Mouse (Mus musculus): ENCODE data around the gene Gpr62.

Gene Gpr62

DNA sequence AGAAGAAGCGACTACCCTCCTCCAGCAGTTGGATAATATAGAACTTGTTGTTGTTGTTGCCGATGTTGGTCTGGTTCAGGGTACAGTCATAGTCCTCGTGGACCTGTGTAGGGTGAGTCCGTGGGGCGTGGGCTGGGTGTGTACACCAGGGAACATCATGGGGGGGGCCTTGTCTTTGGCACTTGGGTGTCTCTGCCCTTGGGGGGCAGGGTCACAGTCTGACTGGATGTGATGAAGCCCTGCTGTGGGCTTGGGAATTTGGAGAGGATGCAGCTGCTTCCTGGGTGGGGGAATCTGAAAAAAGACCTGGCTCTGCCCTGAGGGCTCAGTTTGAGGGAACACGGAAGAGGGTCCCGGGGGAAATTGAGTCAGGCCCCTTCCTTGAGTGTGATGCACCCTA lies 9.3 kb upstream of the Gpr62 start:
- peak; percentile 31 to 41 for DNase-seq (ENCODE audit: low spot score in 2 of 2)

DNA sequence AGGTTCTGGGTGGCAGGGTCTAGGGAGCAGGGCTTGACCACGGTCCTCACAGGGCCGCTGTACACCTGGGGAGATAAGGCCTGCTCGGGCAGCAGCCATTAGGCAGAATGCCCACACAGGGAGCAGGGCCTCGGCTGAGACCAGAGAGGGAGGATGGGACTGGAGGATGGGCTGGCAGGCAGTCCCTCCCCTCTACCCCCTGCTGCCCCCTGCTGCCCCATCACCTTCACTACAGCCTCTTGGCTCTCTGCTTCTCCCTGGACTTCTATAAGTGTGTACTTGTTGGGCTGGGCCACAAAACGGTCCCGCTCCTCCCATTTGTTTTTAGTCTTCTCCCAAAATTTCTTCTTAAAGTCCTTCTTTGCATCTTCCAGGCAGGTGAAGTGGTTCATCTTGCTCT lies 8.7 kb upstream of the Gpr62 start:
- peak; percentile 40 to 62 for DNase-seq (ENCODE audit: low spot score in 2 of 2)

DNA sequence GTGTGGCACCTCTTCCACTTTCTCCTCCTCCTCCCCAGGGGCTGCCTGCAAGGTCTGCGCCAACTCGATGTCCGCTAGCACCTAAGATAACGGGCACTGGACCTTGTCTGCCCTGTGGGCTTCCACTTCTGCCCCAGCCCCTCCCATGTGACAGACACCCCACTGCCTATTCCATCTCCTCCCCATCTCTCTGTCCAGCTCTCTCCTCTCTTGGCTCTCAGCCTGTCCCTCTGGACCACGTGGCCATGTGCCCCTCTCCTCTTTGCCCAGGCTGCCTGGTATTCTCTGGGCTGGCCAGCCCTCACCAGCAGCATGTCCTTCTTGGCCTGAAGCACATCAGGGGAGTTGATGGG lies 8.0 kb upstream of the Gpr62 start:
- DNase-seq (ENCODE audit: low spot score in 2 of 2), result peak in 1 of 2 experiments; percentile 30

DNA sequence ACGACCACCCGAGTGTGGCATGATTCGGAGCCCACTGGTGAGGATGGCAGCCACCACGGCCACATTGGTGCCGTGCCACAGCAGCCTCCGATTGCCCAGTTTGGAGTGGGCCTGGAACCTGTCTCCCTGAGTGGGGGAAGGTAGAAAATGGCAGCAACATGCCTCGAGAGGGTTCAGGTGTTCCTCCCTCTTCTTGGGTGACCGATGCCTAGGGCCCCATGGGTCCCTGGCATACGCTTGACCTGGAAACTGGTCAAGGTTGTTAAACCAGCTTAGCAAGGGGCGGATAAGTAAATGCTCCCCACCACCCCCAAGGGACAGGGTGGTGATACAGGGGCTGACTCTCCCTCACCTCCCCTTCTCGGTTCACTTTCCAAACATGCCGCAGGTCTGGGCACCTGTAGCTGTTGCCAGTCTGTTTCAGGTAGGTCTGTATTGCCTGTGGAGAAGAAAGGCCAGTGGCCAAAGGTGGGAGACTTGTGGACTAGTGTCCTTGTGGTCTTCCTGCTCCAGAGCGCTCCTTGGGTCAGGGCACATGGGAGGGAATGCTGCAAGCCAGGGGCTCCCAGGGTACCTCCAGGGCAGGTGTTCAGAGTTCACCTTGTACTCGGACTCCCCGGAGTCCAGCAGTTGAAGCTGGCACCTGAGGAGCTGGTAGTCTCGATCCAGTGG lies 7.5 kb upstream of the Gpr62 start:
- peak; percentile 26 to 35 for DNase-seq (ENCODE audit: low spot score in 2 of 2)

DNA sequence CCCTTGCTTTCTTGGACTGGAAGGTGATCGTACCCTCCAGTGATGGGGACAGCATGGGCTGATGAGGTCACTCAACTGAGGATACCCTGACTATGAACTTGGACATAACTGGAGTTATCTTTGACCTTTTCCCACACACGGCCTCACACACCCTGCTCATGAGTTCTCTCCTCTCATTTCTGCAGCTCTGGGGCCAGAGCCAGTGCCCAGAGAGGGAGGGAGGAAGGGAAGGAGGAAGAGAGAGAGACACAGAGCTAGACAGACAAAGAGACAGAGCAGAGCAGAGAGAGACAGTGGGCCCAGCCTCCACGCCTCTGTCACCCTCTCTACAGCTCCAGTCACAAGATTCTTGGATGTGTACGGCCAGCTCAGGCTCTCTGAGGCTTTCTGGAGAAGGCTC lies 6.6 kb upstream of the Gpr62 start:
- peak in 1 of 2 experiments; percentile 18 for DNase-seq (ENCODE audit: low spot score in 2 of 2)

DNA sequence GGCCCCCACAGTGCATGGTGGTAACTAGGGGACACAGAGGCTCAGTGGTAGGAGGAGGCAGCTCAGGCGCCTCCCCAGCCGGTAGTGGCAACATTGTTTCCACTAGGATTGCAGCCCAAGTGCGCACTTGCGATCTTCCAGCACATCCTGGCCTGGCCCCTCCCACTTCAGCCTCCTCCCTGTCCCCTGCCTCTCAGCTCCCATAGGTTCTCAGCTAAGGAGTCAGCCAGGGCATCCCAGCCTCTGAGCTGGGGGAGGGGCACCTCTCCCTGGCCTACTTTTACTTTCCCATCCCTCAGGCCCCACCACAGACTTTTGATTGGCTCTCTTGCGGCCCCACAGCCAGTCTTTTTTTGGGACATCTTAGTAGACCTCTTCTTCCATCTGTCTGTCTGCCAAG lies 6.2 kb upstream of the Gpr62 start:
- peak; percentile 64 to 67 for DNase-seq (ENCODE audit: low spot score in 2 of 2)

DNA sequence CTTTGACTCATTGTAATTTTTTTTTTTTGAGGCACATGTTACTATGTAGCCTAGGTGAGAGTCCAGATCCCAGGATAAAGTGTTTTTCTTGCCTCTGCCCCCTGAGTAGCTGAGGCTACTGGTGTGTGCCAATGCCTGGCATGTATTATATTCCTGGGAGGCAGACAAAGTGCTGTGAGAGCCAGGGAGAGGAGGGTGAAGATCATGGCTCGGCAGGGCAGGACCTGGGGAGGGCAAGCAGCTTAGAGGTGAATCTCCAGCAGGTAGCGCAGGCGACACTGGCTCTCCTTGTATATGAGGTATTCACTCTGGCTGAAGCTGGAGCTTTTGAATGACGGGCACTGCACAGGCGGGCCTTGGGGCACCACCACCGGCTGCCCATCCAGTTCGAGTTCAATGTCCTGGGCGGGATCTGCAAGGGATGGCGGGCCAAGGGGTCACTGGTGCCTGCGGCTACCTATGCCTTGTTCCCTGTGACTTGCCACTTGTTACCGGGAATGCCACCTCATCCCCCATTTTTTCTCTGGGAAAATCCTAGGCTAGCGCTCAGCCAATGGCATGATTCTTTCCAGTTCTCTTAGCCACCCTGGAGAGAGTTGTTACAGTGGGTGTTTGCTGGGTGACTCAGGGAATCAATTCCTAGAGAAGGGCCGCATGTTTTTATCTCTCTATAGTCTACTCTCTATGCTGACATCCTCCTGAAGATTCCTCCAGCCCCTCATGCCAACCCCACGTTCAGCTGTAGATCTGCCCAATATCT lies 5.4 kb upstream of the Gpr62 start:
- DNase-seq (ENCODE audit: low spot score in 2 of 2), result peak in 1 of 2 experiments; percentile 22

DNA sequence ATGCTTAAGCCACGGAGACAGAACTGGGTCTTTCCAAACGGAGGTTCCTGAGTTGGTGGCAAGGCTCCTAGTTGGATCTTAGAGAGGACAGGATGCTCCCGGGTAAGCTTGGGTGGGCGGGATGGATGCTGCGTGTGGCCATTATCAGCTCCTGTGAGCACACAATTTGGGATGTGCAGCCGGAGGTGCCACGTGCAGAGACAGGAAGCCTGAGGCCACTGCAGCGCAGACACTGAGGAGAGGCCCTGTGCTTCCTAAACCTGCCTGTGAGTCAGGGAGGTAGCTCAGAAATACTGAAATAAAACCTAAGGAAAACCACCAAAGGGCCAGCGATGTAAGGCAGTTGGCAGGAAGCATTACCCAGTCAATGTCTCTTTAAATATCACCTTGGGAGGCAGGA lies 4.0 kb upstream of the Gpr62 start:
- peak in 1 of 2 experiments; percentile 17 for DNase-seq (ENCODE audit: low spot score in 2 of 2)

DNA sequence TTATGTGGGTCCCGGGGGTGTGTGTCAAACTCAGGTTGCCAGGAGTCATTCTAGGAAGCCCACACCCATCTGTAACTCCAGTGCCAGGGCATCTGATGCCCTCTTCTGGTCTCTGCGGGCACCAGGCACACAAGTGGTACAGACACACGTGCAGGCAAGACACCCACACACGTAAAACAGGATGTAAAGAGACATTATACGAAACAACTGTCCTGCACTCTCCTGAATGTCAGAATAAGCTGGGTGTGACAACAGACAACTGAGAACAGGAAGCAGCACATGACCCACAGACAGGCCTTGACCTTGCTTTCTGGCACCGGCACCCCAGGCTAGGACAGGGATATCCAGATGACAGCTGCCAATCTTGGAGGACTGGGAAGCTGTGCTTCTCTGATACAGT lies 3.6 kb upstream of the Gpr62 start:
- DNase-seq (ENCODE audit: low spot score in 2 of 2), result no peak

DNA sequence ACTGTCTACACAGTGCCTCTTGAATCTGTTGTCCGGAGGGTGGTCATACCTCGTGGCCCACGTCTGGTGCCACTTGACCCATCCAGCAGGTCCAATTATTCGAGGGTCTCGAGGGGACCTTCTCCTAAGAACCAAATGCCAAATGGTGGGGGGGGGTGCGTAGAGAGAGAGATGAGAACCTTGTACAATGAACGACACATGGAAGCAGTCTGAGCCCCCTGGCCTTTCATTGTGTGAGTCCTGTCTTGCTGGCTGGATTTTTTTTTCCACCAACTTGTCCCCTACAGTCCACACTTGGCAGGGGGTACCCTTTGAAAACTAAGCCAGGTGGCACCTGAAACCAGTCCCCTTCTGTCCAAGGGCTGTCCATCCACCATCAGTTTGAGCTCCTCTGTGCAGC lies 2.0 kb upstream of the Gpr62 start:
- DNase-seq (ENCODE audit: low spot score in 2 of 2), result no peak

DNA sequence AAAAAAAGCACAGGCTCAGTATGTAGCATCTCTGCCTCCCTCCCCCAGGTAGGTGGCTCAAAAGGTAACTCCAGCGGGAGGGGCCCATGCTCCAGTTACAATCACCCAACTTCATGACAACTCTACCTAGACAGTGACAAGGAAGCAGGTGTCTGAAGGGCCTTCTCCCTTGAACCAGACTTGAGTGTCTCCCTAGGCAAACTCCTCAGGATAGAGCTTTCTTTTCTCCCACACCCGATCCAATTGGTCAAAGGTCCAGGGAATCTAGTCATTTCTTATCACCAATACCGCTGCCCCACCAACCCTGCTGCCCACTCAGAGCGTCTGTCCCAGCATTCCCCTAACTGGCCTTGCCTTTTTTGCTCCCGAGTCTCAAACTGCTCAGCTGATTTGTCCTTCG lies 983 bp upstream of the Gpr62 start:
- no peak for DNase-seq (ENCODE audit: low spot score in 2 of 2)

DNA sequence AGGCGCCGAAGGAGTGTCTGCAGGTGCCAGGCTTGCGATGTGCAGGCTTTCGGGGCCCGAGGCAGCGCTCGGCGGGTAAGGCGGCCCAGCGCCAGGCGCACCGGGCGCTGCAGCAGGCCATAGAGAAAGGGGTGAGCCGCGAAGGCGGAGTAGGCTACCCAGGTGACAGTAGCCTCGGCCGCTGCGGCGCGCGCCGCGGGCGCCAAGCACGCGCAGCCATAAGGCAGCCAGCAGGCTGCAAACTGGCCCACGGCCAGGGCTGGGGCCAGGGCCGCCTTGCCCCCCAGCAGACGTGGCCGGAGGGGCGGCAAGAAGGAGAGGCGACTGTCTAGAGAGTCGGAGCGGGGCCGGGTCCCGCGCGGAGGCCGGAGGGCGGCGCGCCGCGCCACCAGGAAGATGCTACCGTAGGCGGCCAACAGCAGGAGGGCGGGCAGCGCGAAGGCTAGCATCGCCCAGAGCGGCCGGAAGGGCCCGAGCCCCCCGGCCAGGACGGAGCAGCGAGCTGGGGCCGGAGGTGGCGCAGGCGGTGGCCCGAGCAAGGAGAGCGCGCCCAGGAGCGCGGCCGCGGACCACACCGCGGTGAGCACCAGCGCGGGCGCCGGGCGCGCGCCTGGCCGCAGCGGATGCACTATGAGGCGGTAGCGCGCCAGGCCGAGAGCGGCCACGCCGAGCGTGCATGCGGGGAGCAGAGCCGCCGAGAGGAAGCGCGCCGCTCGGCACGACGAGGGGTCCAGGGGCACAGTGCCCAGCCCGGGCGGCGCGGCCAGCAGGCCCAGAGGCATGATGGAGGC lies 792 bp downstream of the Gpr62 start:
- DNase-seq (ENCODE audit: low spot score in 2 of 2), result peak; percentile 86 to 88

DNA sequence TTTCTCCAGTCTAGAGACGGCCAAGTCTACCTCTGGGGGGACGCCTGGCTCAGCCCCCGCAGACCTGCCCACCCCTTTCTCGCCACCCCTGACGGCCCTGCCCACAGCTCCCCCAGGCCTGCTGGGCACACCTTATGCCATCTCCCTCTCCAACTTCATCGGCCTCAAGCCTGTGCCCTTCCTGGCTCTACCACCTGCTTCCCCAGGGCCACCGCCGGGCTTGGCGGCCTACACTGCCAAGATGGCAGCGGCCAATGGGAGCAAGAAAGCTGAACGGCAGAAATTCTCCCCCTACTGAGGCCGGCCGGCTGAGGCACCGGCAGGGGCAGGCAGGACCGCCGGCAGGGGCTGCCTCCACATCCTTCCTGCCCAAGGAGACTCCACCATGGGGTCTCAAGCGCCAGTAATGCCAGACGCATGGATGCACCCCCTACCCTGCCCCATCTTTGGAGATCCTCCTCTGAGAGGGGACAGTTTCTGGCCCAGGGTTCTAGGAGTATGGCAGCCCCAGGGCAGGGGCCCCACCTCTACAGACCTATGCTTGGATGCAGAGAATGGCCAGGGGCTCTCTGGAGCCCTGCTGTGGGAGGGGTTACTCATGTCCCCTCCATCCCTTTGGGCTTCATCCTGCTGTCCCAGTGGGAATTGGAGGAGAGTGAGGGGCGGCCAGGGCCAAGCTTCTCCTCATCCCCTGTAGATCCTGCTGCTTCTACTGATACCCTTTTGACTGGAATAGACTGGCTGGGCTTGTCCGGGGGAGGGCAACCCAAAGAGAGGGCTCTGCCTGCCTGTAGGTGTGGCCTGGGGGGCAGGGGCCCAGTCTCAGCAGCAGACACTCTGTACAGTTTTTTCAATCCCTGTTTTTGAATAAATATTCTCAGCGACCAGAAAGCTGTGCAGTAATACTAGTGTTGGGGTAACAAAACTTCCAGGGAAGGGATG lies 2.3 kb downstream of the Gpr62 start:
- DNase-seq (ENCODE audit: low spot score in 2 of 2), result no peak

DNA sequence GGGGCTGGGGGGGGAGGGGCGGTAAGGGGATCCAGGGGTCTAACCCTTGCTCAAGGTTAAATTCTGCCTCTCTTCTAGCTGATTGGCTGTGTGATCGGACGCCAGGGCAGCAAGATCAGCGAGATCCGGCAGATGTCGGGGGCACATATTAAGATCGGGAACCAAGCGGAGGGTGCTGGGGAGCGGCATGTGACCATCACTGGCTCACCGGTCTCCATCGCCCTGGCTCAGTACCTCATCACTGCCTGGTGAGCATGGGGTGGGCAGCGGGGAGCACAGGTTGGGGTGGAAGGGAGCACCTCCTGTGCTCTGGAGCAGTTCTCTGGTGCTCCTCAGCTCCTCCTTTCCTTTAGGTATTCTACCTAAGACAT lies 3.3 kb downstream of the Gpr62 start:
- no peak for DNase-seq (ENCODE audit: low spot score in 2 of 2)

DNA sequence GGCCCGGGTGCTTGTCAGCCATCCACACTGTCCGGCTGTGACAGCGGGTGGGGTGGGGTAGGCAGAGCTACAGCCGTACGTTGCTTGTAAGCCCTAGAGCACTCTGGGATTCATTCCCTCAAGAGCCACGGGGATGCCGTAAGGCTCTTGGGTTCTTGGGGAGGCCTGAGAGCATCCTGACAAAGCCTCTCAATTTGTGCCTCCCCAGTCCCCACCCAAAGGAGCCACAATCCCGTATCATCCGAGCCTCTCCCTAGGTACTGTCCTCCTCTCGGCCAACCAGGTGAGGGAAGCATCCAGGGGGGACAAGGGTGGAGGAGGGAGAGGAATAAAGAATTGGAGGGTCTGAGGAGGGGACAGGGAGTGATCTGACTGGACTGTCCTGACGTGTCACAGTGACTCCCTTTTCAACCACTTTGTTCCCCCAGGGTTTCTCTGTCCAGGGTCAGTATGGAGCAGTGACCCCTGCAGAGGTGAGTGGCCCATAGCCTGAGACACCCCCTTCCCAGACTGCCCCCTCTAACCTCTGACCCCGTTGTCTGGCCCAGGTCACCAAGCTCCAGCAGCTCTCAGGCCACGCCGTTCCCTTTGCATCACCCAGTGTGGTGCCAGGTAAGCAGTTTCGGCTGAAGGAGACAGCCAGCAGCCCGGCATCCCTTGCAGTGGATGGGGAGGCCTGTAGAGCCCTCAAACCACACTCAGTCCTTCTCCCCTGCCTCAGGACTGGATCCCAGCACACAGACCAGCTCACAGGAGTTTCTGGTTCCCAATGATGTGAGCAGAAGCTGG lies 3.9 kb downstream of the Gpr62 start:
- DNase-seq (ENCODE audit: low spot score in 2 of 2), result no peak

DNA sequence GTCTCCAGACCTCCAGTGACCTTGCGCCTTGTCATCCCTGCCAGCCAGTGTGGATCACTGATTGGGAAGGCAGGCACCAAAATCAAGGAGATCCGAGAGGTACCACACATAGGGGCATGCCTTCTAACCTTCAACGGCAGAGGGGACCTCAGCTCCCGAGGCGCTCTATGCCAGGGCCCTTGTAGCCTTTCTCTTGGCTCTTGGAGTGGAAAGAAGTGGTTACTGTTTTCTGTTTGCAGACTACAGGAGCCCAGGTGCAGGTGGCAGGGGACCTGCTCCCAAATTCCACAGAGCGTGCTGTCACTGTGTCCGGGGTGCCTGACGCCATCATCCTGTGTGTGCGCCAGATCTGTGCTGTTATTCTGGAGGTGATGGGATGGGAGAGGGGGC lies 4.7 kb downstream of the Gpr62 start:
- no peak for DNase-seq (ENCODE audit: low spot score in 2 of 2)

DNA sequence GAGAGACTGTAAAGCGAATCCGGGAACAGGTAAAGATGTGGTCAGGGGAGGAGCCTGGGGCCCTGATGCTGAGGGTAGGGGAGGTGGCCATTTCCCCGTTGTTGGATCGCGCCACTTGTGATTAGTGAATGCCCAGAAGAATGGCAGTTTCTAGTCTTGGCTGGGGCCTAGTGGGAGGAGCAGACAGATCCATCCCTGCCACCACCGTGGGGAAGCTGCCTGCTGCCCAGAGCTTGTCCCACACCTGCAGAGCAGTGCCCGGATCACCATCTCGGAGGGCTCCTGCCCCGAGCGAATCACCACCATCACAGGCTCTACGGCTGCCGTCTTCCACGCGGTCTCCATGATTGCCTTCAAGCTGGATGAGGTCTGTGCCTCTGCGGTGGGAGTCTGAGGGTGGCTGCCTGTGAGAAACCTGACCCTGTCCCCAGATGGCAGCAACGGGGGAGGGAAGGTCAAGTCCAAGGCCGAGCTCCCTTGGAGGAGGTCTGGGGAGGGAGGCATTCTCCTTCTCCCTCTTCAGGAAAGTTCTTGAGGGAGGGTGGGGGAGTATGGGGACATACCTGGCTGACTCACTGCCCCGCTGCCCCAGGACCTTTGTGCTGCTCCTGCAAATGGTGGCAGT lies 5.2 kb downstream of the Gpr62 start:
- no peak for DNase-seq (ENCODE audit: low spot score in 2 of 2)

DNA sequence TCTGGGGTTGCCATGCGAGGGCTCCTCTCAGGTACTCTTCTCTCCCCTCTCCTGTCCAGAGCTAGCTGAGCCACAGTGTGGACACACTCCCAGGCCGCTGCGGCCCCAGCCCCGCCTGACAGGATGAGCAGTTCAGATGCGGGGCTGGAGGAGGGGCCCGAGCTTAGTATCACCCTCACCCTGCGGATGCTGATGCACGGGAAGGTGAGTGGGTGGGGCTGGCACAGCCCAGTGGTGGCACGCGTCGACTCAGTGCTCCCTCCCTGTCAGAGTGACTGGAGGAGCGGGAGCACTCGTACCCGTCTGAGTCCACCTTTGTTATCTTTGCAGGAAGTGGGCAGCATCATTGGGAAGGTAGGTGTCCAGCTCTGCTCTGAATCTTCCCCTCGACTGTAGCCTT lies 5.8 kb downstream of the Gpr62 start:
- no peak for DNase-seq (ENCODE audit: low spot score in 2 of 2)

DNA sequence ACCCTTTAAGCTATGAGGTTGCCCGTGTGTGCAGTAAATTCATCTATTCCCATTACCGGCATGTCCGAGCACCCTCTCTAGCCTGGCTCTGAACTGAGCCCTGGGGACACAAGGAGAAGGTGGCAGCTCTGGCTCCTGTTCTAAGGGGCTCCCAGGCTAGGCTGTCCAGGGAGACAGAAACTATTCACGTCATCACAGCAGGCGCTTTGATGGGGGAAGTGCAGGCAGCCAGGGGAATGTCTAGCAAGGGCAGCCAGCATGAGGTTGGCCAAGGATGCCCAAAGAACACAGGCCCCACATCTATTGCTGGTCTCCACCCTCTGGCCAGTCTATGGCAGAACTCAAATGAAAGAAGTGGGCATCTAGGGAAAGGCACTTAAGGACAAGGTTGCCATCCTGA lies 7.8 kb downstream of the Gpr62 start:
- no peak for DNase-seq (ENCODE audit: low spot score in 2 of 2)

DNA sequence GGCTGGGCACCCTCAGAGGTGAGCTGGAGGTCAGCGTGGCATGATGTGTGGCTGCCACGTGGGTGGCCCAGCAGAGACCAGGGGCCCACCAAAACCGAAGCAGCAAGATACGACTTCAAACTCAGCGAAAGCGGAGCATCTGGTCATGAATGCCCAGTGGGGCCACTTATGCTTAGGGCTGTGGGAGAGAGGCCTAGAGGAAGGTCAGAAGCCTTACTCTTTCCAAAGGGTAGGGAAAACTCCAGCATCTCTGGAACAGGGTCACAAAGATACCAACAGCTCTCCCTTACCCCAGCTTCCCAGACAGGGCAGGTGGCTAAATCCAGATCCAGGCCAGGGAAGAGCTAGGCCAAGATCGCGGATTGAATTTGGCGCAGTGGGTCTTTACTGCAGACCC lies 8.6 kb downstream of the Gpr62 start:
- no peak for DNase-seq (ENCODE audit: low spot score in 2 of 2)
